Mouse (Mus musculus) bone marrow macrophage, adult 2 months (primary cell): ENCODE measurements around the gene Sh3tc1. TPM values are rescaled to one million over a fixed set of nuclear protein-coding genes. Genes with fewer than 3 reads are reported as not detected.

Source experiments
- H3K27ac ChIP-seq: 2 replicates; pipeline ENCODE4 v1.5.1; 2012; ENCODE audit warnings: low read depth, low read length; ENCODE audit not compliant: insufficient read depth
- H3K4me1 ChIP-seq: 2 replicates; pipeline ENCODE4 v1.6.1; 2012; ENCODE audit warnings: low read length; ENCODE audit not compliant: control insufficient read depth, insufficient read depth
- H3K4me3 ChIP-seq: 2 replicates; pipeline ENCODE4 v1.5.1; 2012; ENCODE audit warnings: mild to moderate bottlenecking, low read length, moderate library complexity; ENCODE audit not compliant: insufficient read depth
- CTCF ChIP-seq: IDR thresholded peaks from 2 replicates; pipeline ENCODE4 v1.5.1; 2012; ENCODE audit warnings: low read depth, mild to moderate bottlenecking, low read length, moderate library complexity
- POLR2A ChIP-seq: IDR thresholded peaks from 2 replicates; pipeline ENCODE4 v1.6.1; 2012; ENCODE audit warnings: mild to moderate bottlenecking, low read depth, low read length, borderline replicate concordance
- polyA plus RNA-seq: library from polyadenylated mRNA; stranded (reverse); fragments of >200 nt; gene quantifications from 2 replicates; pipeline ENCODE4 v1.2.4, GENCODE M21; 2012; ENCODE audit not compliant: missing spikeins, insufficient read depth, insufficient read length

The Sh3tc1 gene
- polyA plus RNA-seq, 1 experiment = 18.2 TPM

DNA sequence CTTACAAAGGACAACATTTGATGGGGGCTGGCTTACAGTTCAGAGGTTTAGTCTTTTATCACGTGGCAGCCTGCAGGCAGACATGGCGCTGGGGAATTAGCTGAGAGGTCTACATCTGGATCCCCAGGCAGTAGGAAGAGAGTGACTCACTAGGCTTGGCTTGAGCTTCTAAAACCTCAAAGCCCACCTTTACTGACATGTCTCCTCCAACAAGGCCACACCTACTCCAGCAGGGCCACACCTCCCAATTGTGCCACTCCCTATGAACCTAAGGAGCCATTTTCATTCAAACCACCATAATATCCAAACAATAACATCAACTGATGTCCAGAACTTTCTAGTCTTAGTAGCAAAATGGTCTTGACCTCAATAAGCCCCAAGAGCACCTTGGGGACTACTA, 30.5 kb upstream of the Sh3tc1 start:
- no peak overlapping the region for H3K27ac ChIP-seq
- no peaks in the 10 kb centered on the region for H3K4me1 ChIP-seq
- TF ChIP-seq CTCF (no peak), POLR2A (no peak)
- no peak overlapping the region for H3K4me3 ChIP-seq

GRCm38 (mm10) chr5:35768997-35769396, 29.2 kb upstream of the Sh3tc1 start:
- no peaks in the 10 kb centered on the region for H3K4me1 ChIP-seq
- TF ChIP-seq CTCF (no peak), POLR2A (no peak)
- H3K4me3 ChIP-seq = no peak overlapping the region
- no peak overlapping the region for H3K27ac ChIP-seq

GRCm38 (mm10) chr5:35768525-35768924, 28.7 kb upstream of the Sh3tc1 start:
- no peak for TF ChIP-seq CTCF
- H3K4me1 ChIP-seq = no peaks in the 10 kb centered on the region
- no peak overlapping the region for H3K27ac ChIP-seq
- H3K4me3 ChIP-seq = no peak overlapping the region

DNA sequence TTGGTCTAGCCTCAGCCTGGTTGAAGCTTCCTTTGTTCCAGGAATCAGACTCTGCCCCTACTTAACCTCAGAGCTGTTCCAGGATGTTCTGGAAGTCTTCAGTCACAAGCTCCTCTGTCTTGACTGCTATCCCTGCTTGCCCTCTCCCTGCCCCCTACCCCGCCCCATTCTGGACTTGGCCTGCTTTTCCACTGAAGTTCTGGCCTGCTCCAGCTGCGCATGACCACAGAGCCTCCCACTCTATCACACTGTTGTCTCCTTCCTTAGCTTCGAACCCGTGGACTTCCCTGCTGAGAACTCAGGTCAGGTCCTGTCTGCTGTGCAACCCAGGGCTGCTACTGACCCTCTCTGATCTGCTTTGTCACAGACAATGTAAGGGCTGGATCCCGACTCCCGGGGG, 26.1 kb upstream of the Sh3tc1 start:
- Histone ChIP-seq H3K4me1 (no peaks in the 10 kb centered on the region), H3K27ac (no peak overlapping the region), H3K4me3 (no peak overlapping the region)
- TF ChIP-seq POLR2A = no peak
- no peak for TF ChIP-seq CTCF

DNA sequence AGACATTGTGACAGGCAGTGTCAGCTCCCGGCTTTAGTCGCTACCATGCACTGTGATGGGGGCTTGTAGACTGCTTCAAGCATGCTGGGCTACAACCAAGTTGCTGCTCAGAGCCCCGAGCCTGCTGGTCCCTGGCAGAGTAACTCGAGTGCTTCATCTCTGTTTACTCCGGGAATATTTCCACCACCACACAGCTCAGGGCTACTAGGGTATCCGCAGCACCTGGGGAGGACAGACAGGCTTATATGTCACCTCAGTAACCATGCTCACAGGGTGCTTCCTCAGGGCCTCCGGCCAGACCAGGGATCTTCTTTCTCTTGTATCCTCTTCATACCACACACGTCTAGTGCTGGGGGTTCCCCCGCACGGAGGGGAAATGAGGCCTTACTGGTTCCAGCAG, 23.1 kb upstream of the Sh3tc1 start:
- no peaks in the 10 kb centered on the region for H3K4me1 ChIP-seq
- H3K4me3 ChIP-seq = no peak overlapping the region
- TF ChIP-seq POLR2A (no peak), CTCF (no peak)
- H3K27ac ChIP-seq = no peak overlapping the region

- H3K4me1 ChIP-seq = no peaks in the 10 kb centered on the region
- H3K4me3 ChIP-seq = no peak overlapping the region
- TF ChIP-seq CTCF (no peak), POLR2A (no peak)
- H3K27ac ChIP-seq = no peak overlapping the region
These were observed 22.6 kb upstream of the Sh3tc1 start for GRCm38 (mm10) chr5:35762388-35762787.

DNA sequence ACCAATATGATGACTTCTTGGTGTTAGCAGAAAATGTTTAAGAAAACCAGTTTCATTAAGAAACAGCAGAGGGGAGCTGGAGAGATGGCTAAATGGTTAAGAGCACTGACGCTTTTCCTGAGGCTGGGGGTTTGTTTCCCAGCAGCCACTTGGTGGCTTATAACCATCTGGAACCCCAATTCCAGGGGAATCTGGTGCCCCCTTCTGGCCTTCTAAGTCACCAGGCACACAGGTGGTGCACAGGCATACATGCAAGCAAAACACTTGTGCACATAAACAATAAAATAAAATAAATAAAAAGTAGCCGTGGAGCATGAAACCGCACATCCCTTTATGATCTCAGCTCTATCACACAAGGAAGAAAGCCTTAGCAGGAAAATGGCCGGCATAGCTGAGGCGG, 21.5 kb upstream of the Sh3tc1 start:
- TF ChIP-seq CTCF (no peak), POLR2A (no peak)
- Histone ChIP-seq H3K27ac (no peak overlapping the region), H3K4me1 (peaks cover 3% of the 10 kb centered on the region; the same call in 1 of the 2 replicates), H3K4me3 (no peak overlapping the region)

DNA sequence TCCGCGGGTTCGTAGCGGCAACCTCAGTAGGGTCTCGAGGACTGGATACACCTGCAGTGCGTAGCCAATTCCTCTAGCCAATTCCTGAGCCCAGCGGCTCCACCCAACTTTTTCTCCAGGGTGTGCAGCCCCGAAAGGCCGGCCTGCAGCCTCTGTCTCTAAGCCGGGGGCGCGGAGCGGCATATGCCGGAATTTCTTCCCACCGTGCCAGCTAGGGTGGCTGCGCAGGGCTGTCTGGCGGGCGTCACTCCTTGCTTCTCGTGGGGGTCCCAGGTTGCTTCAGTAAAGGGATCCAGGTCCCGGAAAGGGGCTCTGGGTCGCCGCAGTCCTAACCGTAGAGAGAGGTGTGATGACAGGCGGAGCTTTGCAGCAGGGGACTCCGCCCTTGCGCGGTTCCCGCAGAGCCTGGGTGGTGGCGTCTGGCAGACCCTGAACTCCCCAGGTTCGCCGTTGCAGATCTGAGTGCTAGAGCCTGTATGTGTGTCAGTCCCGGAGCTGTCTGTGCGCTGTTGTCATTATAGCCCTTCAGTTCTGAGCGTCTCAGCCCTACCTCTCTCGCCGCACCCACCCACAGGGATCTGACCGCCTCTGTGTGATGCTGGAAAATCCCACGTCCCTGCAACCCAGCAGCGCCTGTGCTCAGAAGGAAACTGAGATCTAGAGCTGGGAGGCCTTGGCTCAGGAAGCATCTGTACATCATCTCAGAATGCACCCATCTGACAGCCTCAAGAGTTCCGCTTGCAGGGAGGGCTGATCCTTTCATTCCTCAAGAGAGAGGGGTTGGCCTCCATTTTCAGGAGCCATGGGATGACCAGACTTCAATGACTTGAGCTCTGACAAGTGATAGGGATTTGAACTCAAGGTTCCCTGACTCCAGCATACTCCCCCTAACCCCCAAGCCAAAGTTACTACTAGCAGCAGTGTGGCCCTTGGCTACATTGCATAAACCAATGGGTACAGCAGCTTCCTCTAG, 18.6 kb upstream of the Sh3tc1 start:
- H3K4me1 ChIP-seq = peaks cover 7% of the 10 kb centered on the region; the same call in 1 of the 2 replicates
- no peak for TF ChIP-seq POLR2A
- TF ChIP-seq CTCF = no peak
- no peak overlapping the region for H3K27ac ChIP-seq
- peak overlapping the region; percentile 65 for H3K4me3 ChIP-seq

GRCm38 (mm10) chr5:35757639-35758001, 17.8 kb upstream of the Sh3tc1 start, which contains the start of gene Ablim2:
Ablim2 (plus strand) TSS chr5:35757880.
- Histone ChIP-seq H3K27ac (peak within 1 kb of the TSS; percentile 28; the same call in 1 of the 2 replicates), H3K4me3 (peak within 1 kb of the TSS; percentile 74), H3K4me1 (peaks cover 7% of the 10 kb centered on the region; the same call in 1 of the 2 replicates)
- no peak for TF ChIP-seq POLR2A
- TF ChIP-seq CTCF = no peak

GRCm38 (mm10) chr5:35756997-35757638, 17.3 kb upstream of the Sh3tc1 start:
- peak overlapping the region; percentile 28; the same call in 1 of the 2 replicates for H3K27ac ChIP-seq
- H3K4me1 ChIP-seq = peaks cover 7% of the 10 kb centered on the region; the same call in 1 of the 2 replicates
- H3K4me3 ChIP-seq = peak overlapping the region; percentile 74
- TF ChIP-seq CTCF (no peak), POLR2A (no peak)
